Mouse (Mus musculus) CH12F3 (cell line): Measurements from ENCODE around the gene Gpr160.

Experiments used
- in situ Hi-C: fragments of 300-500 bp; cut with MboI; formaldehyde crosslinking; loops from 2 replicates; pipeline ENCODE4 v1.14.3; 2020; ENCODE audit warnings: low sequenced_read_pairs

Gene Gpr160

DNA sequence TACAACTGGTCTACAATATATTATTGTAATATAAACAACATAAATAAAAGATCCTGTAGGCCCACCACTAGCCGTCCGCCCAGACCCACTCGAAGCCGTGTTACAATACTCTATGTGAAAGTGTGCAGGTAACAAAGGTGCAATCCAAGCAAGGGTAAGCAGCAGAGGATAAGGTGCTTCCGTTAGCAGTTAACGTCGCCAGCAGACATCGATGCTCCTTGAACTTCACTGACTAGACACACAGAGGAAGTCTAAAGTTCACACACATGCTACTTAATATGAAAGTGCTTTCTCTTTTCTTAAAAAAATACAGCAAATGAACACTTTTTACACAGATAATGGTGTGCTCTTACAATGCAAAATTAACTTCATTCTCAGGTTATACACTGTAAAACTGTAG, 43.7 kb downstream of the Gpr160 start:
- in situ Hi-C loops: no loop called here

DNA sequence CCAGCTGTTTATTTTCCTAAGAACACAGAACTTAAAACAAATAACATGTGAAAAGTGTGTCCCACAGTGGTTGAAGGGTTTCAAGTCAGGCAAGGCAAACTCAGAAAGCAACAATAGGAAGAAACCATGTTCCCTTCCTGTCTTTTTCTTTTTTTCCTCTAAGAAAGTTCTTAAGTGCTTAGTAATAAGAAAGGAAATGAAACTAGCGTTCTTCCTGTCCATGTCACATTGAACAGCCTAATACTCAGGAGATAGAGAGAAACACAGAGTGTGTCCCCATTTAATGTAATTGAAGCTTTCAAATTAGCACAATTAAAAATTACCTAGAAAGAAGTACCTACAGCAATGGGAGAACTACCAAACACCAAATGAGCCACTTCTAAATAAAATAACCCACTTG, 48.9 kb downstream of the Gpr160 start:
- in situ Hi-C loops: no loop called here

- in situ Hi-C loops: no loop called here
These were observed 61.4 kb downstream of the Gpr160 start for GRCm38 (mm10) chr3:30917160-30917559.

DNA sequence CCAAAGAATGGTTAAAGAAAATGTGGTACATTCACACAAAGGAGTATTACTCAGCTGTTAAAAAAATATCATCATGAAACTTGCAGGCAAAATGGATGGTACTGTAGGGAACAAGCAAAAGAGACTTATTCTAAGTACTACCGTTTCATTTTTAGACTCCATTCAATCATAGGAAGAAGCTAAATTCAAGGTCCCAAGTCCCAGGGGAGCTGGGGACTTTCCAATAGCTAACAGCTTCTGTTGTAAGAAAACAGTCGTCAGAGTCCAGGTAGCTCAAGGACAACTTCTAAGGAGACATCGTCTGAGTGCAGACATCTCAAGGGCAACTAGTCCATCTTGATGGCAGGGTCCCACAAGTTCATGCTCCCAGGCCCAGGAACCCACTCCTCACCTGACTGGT, 71.9 kb downstream of the Gpr160 start:
- in situ Hi-C loops: no loop called here

DNA sequence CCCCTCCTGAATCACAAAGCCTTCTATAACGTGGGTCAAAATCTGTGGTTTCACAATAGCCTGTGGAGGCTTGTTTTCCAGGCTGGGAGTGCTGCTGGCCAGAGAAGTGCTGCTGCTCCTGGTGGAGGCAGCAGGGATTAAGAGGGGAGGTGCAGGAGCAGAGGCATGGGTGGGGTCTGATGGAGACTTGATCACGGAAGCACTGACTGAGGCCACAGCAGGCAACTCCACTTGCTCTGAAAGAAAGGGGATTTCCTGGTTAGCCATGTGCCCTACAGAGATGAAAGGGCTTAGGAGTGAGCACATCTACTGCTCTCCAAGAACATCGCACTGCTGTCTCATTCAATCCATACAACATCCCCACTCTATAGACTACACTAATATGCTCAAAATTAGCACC, 74.1 kb downstream of the Gpr160 start:
- in situ Hi-C loops: no loop called here

DNA sequence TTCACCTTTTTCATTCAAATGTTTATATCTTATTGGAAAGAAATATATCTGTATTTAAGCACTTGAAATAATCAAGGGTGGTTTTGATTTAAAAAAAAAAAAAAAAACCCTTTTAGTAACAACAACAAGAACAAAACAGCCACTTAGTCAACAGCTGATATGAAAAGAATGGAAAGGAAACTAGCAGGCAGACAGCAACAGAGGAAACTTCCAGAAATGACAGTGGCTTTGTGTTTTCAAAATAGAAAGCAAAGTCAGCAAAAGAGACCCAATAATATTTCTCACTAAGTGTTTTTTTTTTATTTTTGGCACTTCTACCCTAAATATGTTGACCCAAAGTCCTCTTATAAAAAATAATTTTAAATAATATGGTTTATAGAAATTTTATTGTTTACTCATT, 78.6 kb downstream of the Gpr160 start:
- in situ Hi-C loops: no loop called here
